Mouse (Mus musculus) cerebellum, adult (tissue): ENCODE measurements at regions not wholly inside any gene's neighbourhood (a gene's known extent, or its start where the extent isn't known, plus 50 kb on each side); places are given as distances from the start of the nearest gene placed in this dataset.
"Not testable (repeated sequence)": the region's sequence is repeated elsewhere in the genome, so short reads cannot be mapped to it uniquely, and the experiment has no call there.

Experiments
- ATAC-seq: cut with Nextera tagmentation; 2 replicates; pipeline ENCODE4 v1.9.2; 2017; ENCODE audit warnings: mild to moderate bottlenecking, moderate library complexity, mixed read lengths; ENCODE audit not compliant: insufficient number of reproducible peaks, low FRiP score, low TSS enrichment

- ATAC-seq = 0 out of 2 replicates have a peak, but pooled peaks have one; percentile 15
Observed at GRCm38 (mm10) chr14:73453164-73453563, 56.7 kb upstream of the Med4 start.

DNA sequence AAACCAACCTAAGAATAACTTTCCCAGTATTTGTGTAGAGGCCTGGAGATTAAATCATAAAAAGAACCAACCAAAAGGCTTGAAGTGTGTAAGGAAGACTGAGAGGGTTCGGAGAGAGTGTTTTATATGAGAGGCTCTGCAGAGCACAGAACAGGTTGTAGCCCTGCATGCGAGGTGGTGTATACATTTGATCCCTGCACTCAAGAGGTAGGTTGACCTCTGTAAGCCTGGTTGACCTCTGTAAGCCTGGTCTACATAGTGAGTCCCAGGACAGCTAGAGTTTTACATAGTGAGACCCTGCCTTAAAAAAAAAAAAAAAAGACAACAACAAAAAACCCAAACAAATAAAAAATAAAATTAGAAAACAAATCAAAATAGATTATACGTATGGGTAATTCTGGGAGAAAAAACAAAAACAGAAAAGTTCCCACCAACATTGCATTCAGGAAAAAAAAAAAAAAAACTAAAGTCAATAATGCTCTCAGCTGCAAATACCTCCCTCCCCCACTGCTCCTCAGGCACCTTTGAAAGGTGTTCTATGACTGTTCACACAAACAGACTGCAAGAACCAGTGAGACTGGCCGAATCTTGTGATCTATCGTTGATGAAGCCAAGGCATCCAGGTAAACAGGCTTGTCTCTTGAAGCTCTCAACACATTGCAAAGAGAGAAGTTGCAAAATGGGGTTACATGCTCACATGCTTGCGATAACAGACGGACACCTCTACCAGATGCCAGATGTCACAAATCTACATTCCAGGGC lies 57.3 kb upstream of the Med4 start:
- ATAC-seq = no peak

DNA sequence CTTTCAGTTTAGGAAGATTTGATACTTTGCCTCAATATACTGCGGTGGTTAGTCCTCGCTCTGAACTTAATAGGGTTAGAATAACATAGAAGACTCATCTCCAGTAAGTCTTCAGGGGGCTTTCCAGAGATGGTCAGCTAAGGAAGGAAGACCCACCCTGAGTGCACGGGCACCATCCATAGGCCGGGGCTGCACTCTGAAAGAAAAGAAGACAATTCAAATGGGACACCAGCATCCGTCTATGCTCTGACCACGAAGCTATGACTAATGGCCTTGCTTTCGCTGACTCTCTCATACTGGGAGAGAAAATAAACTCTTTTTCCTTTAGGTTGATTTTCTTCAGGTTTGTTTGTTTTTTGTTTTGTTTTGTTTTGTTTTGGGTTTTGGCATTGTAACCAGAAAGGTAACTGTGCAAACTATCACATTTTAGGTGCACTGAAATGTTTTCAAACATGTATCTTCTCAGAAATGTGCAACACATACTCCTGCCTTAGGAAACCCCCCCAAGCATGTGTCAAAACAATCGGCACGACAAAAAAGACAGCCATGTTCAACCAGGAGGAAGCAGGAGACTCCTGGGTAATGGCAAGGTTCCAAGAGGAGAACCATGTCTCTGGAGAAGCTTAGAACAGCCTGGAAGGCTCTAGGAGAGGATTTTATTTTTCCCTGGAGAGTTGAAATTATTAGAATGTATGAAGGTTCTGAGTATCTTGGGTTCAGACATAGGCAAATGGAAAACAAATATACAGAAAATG lies 58.4 kb upstream of the Med4 start:
- ATAC-seq = no peak

GRCm38 (mm10) chr14:73449901-73450495 lies 59.8 kb upstream of the Med4 start:
- no peak for ATAC-seq

GRCm38 (mm10) chr14:73449111-73449510 lies 60.7 kb upstream of the Med4 start:
- ATAC-seq = no peak

- no peak for ATAC-seq
Observed at GRCm38 (mm10) chr14:73445508-73446256, 60.6 kb upstream of the Itm2b start.

DNA sequence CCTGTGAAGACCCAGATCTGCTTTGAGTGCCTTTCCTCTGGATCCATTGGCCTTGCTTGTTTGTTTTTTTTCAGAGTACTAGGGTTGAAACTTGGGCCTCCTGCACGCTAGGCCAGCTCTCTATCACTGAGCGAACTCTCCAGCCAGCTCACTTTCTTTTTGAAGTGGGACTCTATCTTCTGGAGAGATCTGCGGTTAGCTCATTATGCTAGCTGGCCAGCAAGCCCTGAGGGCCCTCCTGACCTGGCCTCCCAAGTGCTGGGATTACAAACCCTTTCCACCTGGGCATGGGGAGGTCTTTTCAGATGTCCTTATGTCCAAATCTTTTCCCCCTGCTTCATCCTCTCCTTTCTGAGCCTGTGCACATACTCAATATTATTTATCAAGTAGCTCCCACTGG lies 59.6 kb upstream of the Itm2b start:
- no peak for ATAC-seq

DNA sequence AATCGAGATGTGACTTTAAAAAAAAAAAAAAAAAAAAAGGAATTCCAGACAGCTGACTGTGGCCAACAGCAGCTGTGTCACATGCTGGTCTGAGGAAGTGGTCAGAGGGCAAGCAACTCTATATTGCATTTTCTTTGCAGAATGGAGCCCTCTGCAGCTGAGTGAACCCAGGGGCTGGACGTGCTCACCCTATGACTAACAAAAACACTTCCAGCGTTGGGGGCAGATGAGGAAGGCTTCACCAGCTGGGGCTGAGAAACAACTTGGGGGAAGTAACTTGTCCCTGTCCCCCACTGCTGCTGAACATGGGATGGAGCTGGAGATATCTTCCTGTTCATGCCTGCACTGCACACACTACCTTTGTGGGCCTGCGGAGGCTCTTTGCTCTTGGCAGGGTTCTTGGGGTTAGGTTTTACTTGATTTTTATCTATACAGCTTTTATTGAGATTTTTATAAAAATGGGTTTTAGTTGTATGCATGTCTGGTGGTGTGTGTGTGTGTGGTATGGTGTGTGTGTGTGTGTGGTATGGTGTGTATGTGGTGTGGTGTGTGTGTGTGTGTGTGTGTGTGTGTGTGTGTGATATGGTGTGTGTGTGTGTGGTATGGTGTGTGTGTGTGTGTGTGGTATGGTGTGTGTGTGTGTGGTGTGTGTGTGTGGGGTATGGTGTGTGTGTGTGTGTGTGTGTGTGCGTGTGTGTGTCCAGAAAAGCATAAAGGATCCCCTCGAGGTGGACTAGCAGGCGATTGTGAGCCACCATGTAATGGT lies 57.0 kb upstream of the Itm2b start:
- ATAC-seq = no peak

DNA sequence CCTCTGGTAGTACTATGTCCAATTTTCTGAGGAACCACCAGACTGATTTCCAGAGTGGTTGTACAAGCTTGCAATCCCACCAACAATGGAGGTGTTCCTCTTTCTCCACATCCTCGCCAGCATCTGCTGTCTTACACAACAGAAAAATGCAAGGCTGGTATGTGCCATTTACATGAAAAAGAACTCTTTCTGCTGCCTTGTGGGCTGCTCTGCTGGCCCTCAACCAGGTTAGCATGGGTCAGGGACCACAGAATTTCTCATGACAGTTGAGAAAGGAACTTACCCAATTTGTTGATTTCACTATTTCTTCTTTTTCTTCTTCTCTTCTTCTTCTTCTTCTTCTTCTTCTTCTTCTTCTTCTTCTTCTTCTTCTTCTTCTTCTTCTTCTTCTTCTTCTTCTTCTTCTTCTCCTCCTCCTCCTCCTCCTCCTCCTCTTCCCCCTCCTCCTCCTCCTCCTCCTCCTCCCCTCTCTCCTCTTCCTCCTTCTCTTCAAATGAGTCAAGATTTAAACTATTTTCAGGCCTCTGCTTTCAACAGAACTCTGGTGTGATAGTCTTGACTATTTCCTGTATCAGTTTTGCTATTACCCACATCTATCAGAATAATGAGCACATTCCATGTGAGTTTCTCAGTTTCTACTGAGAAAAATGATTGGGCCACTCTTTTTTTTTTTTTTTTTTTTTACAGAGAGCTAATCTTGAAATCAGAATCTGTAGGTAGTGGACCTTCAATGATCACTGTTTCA lies 56.3 kb upstream of the Itm2b start:
- ATAC-seq = not testable (repeated sequence)

- no peak for ATAC-seq
Observed at GRCm38 (mm10) chr14:73439802-73440309, 54.8 kb upstream of the Itm2b start.

- no peak for ATAC-seq
Observed at GRCm38 (mm10) chr14:73435839-73436238, 50.8 kb upstream of the Itm2b start.
